Mouse (Mus musculus): Measurements from ENCODE around the gene Celf2.

Gene Celf2

DNA sequence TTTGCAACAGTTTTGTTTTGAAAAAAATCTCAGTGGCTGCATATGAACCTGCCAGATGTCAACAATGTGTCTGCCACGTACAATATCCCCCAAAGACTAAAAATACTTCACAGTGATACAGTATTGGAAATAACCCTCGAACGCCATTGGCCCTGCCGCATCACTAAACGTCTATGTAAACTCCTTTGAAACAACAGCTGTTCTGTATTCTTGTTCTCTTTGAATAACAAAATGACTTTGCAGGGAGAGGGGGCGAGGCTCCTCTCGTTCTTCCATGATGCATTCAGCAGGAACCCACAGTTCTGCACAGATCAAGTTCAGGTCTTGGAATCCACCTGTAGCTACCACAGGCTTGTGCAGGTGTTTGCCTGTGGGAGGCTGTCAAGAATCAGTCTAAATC is 597.4 kb downstream of the Celf2 start:
- DNase-seq (ENCODE audit: low spot score), result no peak

DNA sequence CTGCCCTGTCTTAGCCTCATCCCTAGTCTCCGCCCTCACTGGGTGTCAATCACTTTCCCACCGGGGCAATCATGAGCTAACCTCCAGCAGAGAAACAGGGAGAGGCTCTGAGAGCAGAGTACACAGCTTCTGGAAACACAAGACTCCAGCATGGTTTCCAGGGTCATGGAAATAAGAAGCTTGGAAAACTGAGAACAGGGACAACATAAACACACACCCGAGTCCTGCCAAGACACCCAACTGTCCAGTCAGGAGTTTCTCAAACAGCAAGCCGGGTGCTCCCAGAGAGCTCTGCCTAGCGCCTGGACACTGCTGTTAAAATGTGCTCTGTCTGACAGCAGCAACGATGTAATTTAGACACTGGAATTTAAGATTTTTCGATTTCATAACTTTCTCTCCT is 599.4 kb downstream of the Celf2 start:
- no peak for DNase-seq (ENCODE audit: low spot score)

DNA sequence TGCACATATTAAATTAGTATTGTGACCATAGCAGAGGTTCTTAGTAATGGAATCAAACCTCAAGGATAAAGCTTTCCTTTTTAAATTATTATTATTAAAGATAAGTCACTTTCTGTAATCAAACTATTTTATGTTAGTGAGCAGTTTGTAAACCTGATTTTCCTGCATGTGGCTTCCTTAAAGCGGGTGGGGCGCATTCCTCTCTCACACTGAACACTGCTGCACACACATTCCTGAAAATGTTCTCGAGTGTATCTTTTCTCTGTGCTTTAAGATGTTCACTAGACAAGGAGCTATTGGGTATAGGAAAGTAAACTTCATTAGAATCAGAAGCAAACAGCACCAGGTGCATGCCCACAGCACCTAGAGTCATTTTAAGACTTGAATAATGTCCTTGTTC is 605.0 kb downstream of the Celf2 start:
- no peak for DNase-seq (ENCODE audit: low spot score)

DNA sequence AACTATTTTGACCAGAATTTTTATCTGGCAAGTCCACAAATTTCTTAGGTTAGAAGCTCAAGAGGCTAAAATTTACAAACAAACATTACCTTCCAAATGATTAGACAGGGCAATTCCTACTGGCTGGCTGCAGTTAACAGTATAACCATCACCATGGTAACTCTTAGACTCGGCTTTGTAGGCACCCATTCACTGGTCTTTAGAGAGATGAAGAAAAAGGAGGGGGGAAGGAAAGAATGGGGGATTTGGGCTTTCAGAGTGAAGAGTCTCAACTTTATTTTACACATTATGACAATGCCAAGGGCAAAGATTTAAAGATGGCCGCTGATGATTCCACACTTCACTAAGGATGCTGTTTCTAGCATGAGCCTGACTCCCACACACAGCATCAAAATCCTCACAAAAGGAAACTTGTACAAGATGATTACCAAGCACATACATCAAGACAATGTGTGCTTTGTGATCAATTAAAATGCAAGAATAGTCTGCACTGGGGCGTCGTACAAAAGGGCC is 606.1 kb downstream of the Celf2 start:
- DNase-seq (ENCODE audit: low spot score), result no peak

DNA sequence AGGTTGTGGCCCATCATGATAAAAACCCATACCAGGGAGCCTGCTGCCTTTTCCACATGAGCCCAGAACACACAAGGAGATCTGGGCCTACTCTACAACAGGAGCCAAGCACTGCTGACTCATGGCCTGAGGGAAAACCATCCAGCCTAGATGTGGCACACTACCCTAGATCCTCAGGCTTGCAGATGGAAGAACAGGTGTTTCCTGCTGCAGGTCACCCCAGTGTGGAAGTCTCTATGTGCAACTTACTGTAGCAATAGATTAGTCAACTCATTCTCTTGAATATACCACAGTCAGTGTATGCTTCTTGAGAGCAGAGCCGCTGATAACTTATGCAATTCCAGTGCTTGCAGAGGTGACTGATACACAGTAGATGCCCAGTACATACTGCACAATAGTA is 612.5 kb downstream of the Celf2 start:
- no peak for DNase-seq (ENCODE audit: low spot score)

DNA sequence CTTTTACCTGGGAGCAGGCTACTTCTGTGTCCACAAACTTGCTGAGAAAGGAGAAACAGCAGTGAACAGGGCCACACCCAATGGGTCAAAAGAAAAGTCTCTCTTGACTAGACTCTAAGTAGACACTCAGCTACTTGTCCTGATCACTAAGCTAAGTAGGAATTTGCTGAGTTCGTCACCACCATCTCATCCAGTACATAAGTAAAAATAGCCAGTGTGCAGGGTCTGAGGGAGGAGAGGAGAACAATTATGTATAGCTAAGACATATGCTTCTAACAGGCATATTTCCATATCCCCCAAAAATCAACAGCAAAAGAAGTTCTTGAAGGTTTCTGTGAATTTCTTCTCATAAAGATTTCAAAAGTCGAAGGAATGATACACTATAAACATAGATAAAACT is 615.8 kb downstream of the Celf2 start:
- DNase-seq (ENCODE audit: low spot score), result no peak

DNA sequence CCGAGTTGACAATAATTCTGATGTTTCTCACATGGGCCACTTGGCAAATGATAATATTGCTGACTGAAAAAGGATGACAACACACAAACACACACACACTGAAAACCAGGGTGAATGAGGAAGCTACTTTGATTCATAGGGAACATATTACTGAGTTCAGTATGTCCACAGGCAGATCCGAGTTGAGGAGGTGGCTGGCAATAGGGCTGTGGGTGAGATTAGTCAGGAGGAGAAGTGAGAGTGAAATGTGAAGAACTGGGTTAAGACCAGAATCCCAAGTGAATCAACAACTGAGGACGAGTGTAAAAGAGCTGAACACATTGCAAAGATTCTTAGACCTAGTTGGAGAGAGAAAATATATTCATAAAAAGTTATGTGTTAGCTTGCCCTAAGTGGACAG is 616.3 kb downstream of the Celf2 start:
- no peak for DNase-seq (ENCODE audit: low spot score)

DNA sequence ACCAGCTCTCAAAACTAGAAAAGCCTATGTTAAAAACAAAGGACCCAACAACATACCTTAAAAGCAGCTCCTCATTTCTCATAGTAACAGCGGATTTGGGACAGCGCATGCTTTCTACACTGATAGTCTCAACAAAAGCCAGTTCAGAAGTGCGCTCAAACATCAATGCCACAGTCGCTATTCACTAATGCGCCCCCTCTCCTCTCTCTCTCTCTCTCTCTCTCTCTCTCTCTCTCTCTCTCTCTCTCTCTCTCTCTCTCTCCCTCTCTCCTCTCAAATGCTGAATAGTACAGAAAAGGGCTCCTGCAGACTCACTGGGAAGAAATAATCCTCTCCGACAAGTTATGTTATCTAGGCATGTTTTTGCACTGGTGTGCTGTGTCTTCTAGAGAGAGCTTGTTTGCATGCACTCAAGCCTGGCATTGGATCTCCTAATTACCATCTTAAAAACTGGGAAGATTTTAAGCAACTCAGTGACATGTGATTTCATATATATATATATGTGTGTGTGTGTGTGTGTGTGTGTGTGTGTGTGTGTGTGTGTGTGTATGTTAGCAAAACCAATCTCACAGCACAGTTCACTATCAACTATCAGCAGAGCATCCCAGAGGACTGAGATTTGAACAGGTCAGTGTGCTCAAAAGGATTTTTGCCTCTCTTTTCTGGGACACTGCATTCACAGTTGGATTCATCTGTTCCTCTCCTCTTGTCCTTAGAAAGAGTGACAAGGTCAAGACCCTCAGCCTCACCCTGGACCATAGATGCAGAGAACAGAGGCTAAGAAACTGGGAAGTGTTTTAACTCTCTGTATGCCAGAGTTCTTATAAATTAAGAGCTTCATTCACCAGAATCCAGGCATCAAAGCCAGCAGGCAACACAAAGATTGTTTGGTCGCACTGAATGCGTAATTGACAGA is 624.3 kb downstream of the Celf2 start:
- no peak for DNase-seq (ENCODE audit: low spot score)

DNA sequence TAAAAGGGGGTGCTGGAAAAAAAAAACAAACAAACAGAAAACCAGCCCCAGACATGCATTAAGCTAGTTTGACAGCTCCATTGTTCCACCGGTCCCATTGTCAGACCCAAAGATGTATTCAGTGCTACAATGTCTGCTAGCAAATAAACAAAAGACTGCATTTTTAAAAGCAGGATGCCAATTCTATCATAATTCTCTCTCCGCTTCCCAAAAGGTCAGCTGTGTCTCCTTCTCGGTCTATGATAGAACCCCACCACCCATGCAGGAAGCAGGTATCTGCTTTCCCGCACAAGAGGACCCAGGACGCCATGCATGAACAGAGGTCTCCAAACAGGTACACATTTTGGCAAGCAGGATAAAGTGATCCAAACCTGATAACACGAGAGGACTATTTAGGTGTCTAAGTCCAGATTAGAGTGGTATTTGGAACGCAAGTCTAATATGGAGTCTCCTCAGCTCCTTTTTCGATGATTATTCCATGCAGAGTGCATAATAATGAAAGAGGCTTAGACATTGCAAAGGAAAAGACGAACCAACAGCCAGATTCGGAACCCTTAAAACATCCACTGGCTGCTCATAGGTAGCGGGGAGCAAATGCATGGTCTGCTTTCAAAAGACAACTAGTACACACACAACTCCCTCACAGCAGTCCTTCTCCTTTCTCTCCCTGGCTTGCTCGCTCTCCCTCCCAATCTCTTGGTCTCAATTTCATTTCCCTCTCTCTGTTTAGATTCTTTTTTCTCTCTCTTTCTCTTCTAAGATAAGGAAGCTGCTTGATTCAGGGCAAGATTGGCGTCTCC is 625.2 kb downstream of the Celf2 start:
- DNase-seq (ENCODE audit: low spot score), result no peak

DNA sequence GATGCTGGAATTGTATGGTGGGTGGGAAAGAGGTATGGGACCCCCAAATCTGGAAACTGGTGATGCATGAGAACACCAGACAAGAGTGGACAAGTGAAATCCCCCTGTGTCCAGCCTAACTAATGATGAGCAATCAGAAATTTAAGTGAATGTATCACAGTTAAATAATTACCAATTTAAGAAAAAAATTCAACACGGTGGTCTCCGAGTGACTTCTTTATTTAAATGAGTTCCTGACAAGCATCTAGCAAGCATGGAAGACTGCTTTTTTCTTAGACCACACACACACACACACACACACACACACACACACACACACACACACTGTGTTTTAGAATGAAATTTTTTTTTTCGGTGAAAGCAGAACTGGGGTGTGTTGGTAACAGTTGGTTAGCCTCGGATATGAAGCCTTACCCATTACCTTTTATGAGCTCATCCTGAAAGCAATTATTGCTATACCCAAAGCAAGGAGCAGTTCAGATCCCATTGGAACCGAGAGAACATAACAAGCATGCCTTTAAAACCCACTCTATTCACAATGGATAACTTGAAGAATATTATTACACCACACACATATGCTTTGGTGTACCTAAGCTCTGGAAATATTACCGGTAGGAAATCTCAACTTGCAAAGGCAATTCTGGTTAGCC is 627.0 kb downstream of the Celf2 start:
- DNase-seq (ENCODE audit: low spot score), result no peak

DNA sequence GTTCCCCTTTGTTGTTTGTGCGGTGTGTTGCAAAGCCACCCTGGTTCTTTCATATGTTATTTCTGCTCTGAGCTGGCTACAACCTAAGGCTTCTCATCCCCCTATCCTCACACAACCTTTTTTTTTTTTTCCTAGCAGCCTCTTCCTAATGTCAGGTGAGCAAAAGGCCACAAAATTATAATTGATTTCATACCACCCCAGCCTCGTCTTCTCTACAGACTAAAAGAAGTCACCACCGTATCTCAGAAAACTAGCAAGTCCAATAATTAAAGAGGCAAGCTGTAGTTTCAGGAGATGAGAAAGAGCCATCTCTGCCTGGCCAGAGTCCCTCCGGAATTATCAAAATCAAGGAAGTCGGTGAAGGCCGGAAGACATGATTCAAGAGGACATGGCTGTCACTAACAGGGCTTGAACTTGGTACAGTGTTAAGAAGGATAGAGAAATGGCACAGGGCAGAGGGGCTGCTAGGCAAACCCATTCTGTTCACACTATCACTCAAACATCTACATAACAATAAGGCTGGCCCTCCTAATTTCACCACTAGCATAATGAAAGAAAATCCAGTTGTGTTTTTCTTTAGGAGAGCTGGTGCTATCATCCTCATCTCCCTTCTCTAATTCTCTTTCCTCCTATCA is 628.3 kb downstream of the Celf2 start:
- no peak for DNase-seq (ENCODE audit: low spot score)

DNA sequence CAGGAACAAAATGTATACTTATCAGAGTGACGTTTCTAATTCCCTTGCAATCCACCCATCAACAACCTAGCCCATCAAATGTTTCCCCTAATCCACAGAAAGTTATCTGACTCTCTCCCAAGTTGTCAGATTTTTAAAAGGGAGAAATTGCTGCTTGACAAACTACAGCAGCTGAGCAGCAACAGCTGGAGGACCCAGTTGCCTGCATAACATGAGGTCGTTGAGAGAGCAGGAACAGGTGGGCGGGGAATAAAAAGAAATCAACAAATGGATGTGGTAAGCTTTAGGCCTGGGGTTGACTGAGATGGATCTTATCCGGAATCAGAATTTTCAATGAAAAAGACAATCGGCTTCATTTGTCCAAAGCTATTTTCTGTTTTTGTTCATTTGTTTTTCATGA is 632.3 kb downstream of the Celf2 start:
- DNase-seq (ENCODE audit: low spot score), result no peak

DNA sequence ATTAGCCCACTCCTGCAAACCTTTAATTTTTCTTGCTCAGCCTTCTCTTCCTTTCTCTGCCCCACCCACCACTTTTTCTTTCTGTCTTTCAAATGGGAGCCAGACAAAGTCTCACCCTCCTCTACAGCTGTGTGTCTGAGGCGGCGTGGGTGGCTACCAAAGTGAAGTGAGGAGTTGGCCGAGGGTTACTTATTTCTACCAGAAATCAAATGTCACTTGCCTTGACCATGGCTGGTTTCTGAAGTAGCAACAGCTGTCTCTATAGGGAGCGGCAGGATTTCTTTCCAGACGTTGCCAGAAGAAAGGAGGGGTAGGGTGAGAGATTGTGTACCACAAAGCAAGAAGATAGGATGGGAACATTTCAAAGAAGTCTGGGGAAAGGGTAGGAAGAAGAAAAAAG is 632.8 kb downstream of the Celf2 start:
- DNase-seq (ENCODE audit: low spot score), result no peak

DNA sequence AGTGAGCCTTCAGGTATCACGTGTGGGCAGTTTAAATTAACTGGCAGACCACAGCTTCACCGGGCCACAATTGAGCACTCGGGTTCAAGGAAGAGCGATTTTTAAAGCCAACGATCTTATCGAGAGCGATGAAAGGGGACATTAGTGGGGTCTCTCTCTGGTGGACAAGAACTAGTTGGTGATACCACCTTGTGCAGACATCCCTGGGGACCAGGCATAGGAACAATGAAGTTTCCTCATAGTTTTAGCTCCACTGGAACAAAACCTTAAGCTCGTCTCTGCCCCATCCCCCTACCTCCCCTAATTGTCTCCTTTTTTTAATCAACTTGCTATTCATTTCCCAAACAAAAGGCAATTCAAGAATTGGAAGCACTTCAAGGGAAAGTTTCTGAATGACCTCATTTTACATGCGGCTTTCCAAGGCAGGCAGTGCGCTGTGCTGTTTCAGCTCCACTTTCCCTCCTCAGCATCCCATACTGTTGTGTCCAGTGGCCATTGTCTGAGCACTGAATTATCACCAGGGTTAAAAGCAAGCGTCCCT is 634.2 kb downstream of the Celf2 start:
- no peak for DNase-seq (ENCODE audit: low spot score)

DNA sequence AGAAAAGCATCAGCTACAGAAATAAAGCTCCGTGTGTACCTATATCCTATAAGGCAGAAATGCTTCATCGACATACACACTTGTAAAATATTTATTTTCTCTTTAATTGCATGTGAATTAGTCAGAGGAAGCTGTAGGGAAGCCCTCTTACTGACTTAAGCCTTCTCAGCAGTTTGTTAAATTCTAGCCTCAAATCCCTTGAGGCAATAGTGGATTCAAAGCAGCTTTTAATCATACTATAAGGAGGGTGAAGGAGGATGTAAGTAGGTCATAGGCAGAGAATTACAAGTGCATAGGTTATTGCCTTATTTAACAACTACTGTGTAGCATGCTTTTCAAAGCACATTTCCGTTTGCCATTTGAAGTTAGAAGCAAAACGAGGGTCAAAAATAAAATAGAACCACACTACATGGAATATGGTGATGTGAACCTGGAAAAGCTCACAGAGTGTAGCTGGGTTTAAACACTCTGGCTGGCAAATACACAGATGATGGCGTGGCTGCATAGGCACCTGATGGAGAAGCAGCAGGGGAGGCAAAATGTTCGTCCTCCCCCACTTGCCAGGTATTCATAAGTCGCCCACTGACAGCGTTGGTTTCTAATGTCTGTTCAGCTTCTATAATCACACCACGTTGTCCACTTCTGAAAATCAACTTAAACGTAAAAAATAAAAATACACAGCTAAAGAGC is 635.0 kb downstream of the Celf2 start:
- DNase-seq (ENCODE audit: low spot score), result no peak

DNA sequence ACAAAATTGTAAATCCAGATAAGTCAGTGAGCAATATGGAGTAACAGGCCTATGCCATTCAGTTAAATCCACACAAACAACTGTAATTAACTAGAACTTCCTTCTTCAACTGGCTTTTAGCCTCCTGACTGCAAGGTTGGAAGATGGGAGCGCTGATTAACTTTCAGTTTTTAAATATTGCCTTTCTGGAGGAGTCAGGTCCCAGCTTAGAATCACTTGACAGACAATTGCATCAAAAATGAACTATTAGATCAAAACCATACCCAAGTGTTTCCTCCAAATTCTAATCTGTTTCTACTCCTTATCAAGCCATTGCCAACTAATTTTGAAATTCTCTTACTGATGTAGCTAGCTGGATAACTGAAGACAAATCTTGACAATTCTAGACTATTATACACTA is 635.7 kb downstream of the Celf2 start:
- DNase-seq (ENCODE audit: low spot score), result no peak

DNA sequence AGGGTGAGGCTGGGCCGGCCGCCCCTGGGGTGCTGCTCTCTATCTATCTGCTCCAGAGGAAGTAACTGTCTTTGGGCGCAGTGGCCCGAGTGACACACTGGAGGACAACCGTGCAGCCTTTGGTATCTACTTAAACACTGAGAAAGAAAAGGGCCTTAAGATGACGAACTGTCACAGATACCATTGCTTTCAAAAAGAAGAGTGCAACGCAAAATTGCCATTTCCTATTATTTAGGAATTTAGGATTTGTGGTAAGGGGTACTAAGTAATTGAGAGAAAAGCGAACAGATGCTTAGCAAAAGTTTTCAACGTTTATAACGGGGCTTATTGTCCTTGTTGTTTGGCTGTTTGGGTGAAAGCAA is 636.5 kb downstream of the Celf2 start:
- DNase-seq (ENCODE audit: low spot score), result no peak

DNA sequence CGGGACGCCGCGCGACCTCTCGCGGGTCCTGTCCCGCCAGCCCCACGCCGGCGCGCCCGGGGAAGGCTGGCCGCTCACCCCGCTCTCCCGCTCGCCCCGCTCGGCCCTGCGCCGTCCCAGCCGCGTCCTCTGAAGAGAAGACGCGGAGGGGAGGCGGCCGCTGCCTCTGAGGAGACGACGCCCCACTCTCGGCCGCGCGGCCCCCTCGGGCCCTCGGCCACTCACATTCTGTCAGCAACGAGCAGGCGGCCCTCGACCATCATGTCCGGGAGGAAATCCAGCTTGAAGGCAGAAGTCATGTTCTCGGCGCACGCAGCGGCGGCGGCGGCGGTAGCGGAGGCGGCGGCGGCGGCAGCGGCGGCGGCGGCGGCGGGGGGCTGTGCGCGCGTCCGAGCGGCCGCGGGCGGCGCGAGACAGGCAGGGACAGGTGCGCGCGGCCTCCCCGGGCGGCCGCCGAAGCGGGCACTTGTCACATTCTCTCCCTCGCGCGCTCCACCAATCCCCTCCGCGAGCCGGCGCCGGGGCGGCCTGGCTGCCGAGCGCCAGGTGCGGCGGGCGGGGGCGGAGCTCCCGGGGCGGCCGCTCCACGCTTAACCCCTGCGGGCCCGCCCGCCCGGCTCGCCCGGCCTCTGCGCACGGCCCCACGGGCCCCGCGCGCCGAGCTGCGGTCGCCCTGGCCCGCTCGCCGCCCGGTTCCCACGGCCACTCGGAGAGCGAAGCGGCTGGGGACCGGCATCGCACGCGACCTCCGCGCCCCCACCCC is 637.1 kb downstream of the Celf2 start:
- DNase-seq (ENCODE audit: low spot score), result peak; percentile 55

DNA sequence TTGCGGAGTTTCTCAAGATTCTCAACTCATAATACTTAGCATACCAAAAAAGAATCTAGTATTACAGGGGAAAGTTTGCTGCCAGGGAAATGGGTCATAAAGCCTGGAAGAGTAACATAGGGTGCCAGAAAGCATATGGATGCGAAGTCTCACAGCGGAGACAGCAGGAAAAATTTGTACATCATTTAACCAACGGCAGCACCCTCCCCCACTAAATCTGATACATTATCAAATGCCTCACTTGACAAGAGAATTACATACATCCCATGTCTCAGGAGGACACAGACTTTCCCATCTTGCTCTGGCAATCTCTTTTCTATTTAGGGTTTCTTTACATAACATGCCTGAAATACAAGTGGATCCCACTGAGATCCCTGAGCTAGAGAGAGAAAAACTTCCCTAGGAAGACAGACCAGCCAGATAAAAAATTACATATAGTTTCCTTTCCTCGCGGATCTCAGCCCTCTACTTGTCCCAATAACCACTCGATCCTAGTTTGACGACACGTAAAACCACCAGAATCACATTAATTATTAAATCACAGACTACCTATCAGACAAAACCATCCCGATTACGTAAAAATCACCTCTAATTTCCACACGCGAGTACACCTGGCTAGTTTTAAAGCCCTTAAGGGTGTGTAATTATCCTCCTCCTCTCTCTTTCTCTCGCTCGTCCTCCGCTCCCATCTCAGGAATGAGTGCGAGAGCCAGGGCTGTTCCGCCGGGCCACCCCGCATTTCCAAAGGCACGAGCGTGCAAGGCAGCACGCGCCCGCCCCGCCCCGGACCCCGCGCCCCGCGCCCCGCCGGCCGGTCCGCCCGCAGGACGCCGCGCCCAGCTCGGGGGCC is 637.9 kb downstream of the Celf2 start:
- DNase-seq (ENCODE audit: low spot score), result no peak

Data from ovary, adult 18-20 months (tissue).